Mouse (Mus musculus) urinary bladder, postnatal 36 days (tissue): ENCODE measurements at regions not wholly inside any gene's neighbourhood (a gene's known extent, or its start where the extent isn't known, plus 50 kb on each side); places are given as distances from the start of the nearest gene placed in this dataset.

ENCODE experiments used
- DNase-seq, 2 experiments: peaks; one replicate each; pipeline ENCODE4 v3.0.0; 2022; ENCODE audit warnings: low spot score in 2 of 2, mixed read lengths in 1 of 2

- peak in 1 of 2 experiments; percentile 9 for DNase-seq
Observed at GRCm38 (mm10) chr1:51697265-51698192, 218.3 kb downstream of the Myo1b start.

GRCm38 (mm10) chr1:51696471-51696870, 218.2 kb upstream of the Nabp1 start:
- no peak for DNase-seq

- no peak for DNase-seq
Observed at GRCm38 (mm10) chr1:51690878-51691277, 212.7 kb upstream of the Nabp1 start.

- peak in 1 of 2 experiments; percentile 26 for DNase-seq
Observed at GRCm38 (mm10) chr1:51689461-51690223, 211.4 kb upstream of the Nabp1 start.

- DNase-seq: no peak
Observed at GRCm38 (mm10) chr1:51688946-51689345, 210.7 kb upstream of the Nabp1 start.

- DNase-seq: no peak
Observed at GRCm38 (mm10) chr1:51688224-51688545, 210.0 kb upstream of the Nabp1 start.

GRCm38 (mm10) chr1:51687484-51688223, 209.4 kb upstream of the Nabp1 start:
- no peak for DNase-seq

GRCm38 (mm10) chr1:51686759-51687158, 208.5 kb upstream of the Nabp1 start:
- no peak for DNase-seq

GRCm38 (mm10) chr1:51682273-51682672, 204.0 kb upstream of the Nabp1 start:
- no peak for DNase-seq

- DNase-seq: no peak
Observed at GRCm38 (mm10) chr1:51681872-51682271, 203.6 kb upstream of the Nabp1 start.

- no peak for DNase-seq
Observed at GRCm38 (mm10) chr1:51680725-51681124, 202.5 kb upstream of the Nabp1 start.

GRCm38 (mm10) chr1:51678290-51678928, 200.2 kb upstream of the Nabp1 start:
- peak in 1 of 2 experiments; percentile 20 for DNase-seq

GRCm38 (mm10) chr1:51677802-51678201, 199.6 kb upstream of the Nabp1 start:
- DNase-seq: no peak

GRCm38 (mm10) chr1:51671691-51672090, 193.5 kb upstream of the Nabp1 start:
- no peak for DNase-seq

- peak in 1 of 2 experiments; percentile 18 for DNase-seq
Observed at GRCm38 (mm10) chr1:51671287-51671686, 193.1 kb upstream of the Nabp1 start.

GRCm38 (mm10) chr1:51670009-51670408, 191.8 kb upstream of the Nabp1 start:
- no peak for DNase-seq

- no peak for DNase-seq
Observed at GRCm38 (mm10) chr1:51668881-51669280, 190.7 kb upstream of the Nabp1 start.

GRCm38 (mm10) chr1:51660531-51660930, 182.3 kb upstream of the Nabp1 start:
- no peak for DNase-seq

GRCm38 (mm10) chr1:51657203-51657602, 179.0 kb upstream of the Nabp1 start:
- no peak for DNase-seq

GRCm38 (mm10) chr1:51650653-51650995, 172.4 kb upstream of the Nabp1 start:
- no peak for DNase-seq

GRCm38 (mm10) chr1:51649963-51650652, 171.9 kb upstream of the Nabp1 start:
- DNase-seq: no peak
